20 mouse cellular contexts compared by ENCODE assay signal in genomic region chr14:26165266-26165665, GRCm38 (mm10). TPM values are rescaled to one million over a fixed set of nuclear protein-coding genes. Genes with fewer than 3 reads are reported as not detected.
ATAC-seq lines count a peak whose summit lies in the region.
"Had no signal": no experiment of that assay in that cellular context is flagged by ENCODE, and none has a peak within 500 bp of the region (broad histone marks: within the 10 kb centered on the region; RNA-seq: fewer than 3 reads in every experiment).

No protein-coding gene starts in this region.

- ATAC-seq in CD4-positive, CD25-positive, alpha-beta regulatory T cell, adult 4 months: peak; percentile 57
- ATAC-seq in common myeloid progenitor, adult 5-6 weeks (replicated peaks; ENCODE audit: low read depth, poor library complexity, severe bottlenecking): peak; percentile 79
- peak; percentile 78 for ATAC-seq in granulocyte monocyte progenitor cell, adult 5-6 weeks (replicated peaks; ENCODE audit: poor library complexity, severe bottlenecking)
- ATAC-seq in hematopoietic stem cell, adult 5-6 weeks (replicated peaks in 1 of 2; ENCODE audit: insufficient read depth in 1 of 2, low FRiP score in 2 of 2, low TSS enrichment in 1 of 2, low read depth in 1 of 2, poor library complexity in 2 of 2, severe bottlenecking in 2 of 2): peak; percentile 48 to 67
- peak; percentile 65; the same call in 1 of the 2 replicates for ATAC-seq in megakaryocyte, adult 5-6 weeks (ENCODE audit: poor library complexity, severe bottlenecking)
- peak; percentile 89 for ATAC-seq in megakaryocyte progenitor cell, adult 5-6 weeks (replicated peaks; ENCODE audit: poor library complexity)
- peak; percentile 64 for ATAC-seq in megakaryocyte-erythroid progenitor cell, adult 5-6 weeks (replicated peaks; ENCODE audit: low FRiP score, low TSS enrichment, poor library complexity, severe bottlenecking)

RNA-seq across cellular contexts. Expression of gene Plac9b, which starts 17.0 kb away (rescaled TPM):
- polyA plus RNA-seq in CD4-positive, CD25-positive, alpha-beta regulatory T cell, adult 4 months (2017; shearing (Covaris generic)): not detected
- not detected in 2 replicates for total RNA-seq in common myeloid progenitor, adult 5-6 weeks (2017)
- not detected in 2 replicates for total RNA-seq in granulocyte monocyte progenitor cell, adult 5-6 weeks (2014; fragmentation: Nextera tagmentation)
- not detected in 2 replicates for total RNA-seq in granulocyte monocyte progenitor cell, adult 5-6 weeks (2017)
- total RNA-seq in hematopoietic stem cell, adult 5-6 weeks (2017): not detected in 2 replicates
- total RNA-seq in megakaryocyte, adult 5-6 weeks (2015): 1.5 TPM in 1 of 2 replicates, not detected in the other
- not detected in 2 replicates for total RNA-seq in megakaryocyte, adult 5-6 weeks (2017)
- total RNA-seq in megakaryocyte progenitor cell, adult 5-6 weeks (2015): not detected in 2 replicates
- not detected in 2 replicates for total RNA-seq in megakaryocyte progenitor cell, adult 5-6 weeks (2017)
- total RNA-seq in megakaryocyte-erythroid progenitor cell, adult 5-6 weeks (2014; fragmentation: Nextera tagmentation): not detected in 2 replicates
- total RNA-seq in megakaryocyte-erythroid progenitor cell, adult 5-6 weeks (2017): not detected in 2 replicates
- total RNA-seq: CH12.LX, MEL had no signal
- polyA plus RNA-seq: activated CD4-positive, CD25-positive, alpha-beta regulatory T cell, adult 4 months; G1E; Patski had no signal

RNA-seq across cellular contexts. Expression of gene Tmem254b, which starts 41.6 kb away (rescaled TPM):
- 10 to 100 TPM; 25.9 to 46.5 TPM for polyA plus RNA-seq in CD4-positive, CD25-positive, alpha-beta regulatory T cell, adult 4 months (2017; shearing (Covaris generic))
- 25.3 and 31.1 TPM in 2 replicates for total RNA-seq in common myeloid progenitor, adult 5-6 weeks (2017)
- total RNA-seq in granulocyte monocyte progenitor cell, adult 5-6 weeks (2014; fragmentation: Nextera tagmentation): 19.6 and 36.4 TPM in 2 replicates
- 10.7 and 11.6 TPM in 2 replicates for total RNA-seq in granulocyte monocyte progenitor cell, adult 5-6 weeks (2017)
- total RNA-seq in hematopoietic stem cell, adult 5-6 weeks (2017): 15.4 and 18.9 TPM in 2 replicates
- total RNA-seq in megakaryocyte, adult 5-6 weeks (2015): 14.4 TPM in 1 of 2 replicates, not detected in the other
- 3.7 and 9.5 TPM in 2 replicates for total RNA-seq in megakaryocyte, adult 5-6 weeks (2017)
- total RNA-seq in megakaryocyte progenitor cell, adult 5-6 weeks (2015): 29.8 TPM in 1 of 2 replicates, not detected in the other
- 2.8 and 10.7 TPM in 2 replicates for total RNA-seq in megakaryocyte progenitor cell, adult 5-6 weeks (2017)
- 9.3 and 33.6 TPM in 2 replicates for total RNA-seq in megakaryocyte-erythroid progenitor cell, adult 5-6 weeks (2014; fragmentation: Nextera tagmentation)
- 21.8 and 24.0 TPM in 2 replicates for total RNA-seq in megakaryocyte-erythroid progenitor cell, adult 5-6 weeks (2017)

RNA-seq across cellular contexts. Expression of gene Duxbl2, which starts 47.1 kb away (rescaled TPM):
- not detected for polyA plus RNA-seq in CD4-positive, CD25-positive, alpha-beta regulatory T cell, adult 4 months (2017; shearing (Covaris generic))
- not detected in 2 replicates for total RNA-seq in common myeloid progenitor, adult 5-6 weeks (2017)
- not detected in 2 replicates for total RNA-seq in granulocyte monocyte progenitor cell, adult 5-6 weeks (2014; fragmentation: Nextera tagmentation)
- total RNA-seq in granulocyte monocyte progenitor cell, adult 5-6 weeks (2017): not detected in 2 replicates
- total RNA-seq in hematopoietic stem cell, adult 5-6 weeks (2017): not detected in 2 replicates
- not detected in 2 replicates for total RNA-seq in megakaryocyte, adult 5-6 weeks (2015)
- total RNA-seq in megakaryocyte, adult 5-6 weeks (2017): not detected in 2 replicates
- total RNA-seq in megakaryocyte progenitor cell, adult 5-6 weeks (2015): not detected in 2 replicates
- not detected in 2 replicates for total RNA-seq in megakaryocyte progenitor cell, adult 5-6 weeks (2017)
- not detected in 2 replicates for total RNA-seq in megakaryocyte-erythroid progenitor cell, adult 5-6 weeks (2014; fragmentation: Nextera tagmentation)
- total RNA-seq in megakaryocyte-erythroid progenitor cell, adult 5-6 weeks (2017): not detected in 2 replicates
- total RNA-seq: adrenal gland, adult 18-20 months; adrenal gland, adult 2 months; adrenal gland, postnatal 14 days; adrenal gland, postnatal 25 days; adrenal gland, postnatal 36 days; CH12.LX; G1E; MEL had no signal
- polyA plus RNA-seq: activated CD4-positive, CD25-positive, alpha-beta regulatory T cell, adult 4 months; brain, embryonic 14.5 days; C2C12; cerebellum, adult 2 months; G1E; Patski had no signal

Comparison
In these comparisons a context has a peak if more than half of its experiments do, and no peak if none do; other contexts are left out.
1. Peak in every context shown above with its lines: ATAC-seq.